Comparison of ENCODE assay signal across 8 mouse cellular contexts in the genomic region with DNA sequence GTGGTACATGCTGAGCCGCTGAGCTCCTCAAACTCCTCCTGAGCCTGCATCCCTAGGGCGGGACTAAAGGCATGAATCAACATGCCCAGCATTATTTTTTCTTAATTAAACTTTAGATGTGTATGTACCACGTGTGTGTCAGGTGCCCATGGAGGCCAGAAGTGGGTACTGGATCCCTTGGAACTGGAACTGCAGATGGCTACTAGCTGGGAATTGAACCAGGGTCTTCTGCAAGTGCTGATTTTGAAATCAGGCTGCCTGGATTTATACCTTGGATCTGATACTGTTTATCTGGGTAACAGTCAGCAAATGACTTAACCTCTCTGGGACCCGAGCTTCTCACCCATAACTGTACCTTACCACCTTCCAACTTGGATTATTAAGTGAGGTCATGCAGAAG. TPM values are rescaled to one million over a fixed set of nuclear protein-coding genes. Genes with fewer than 3 reads are reported as not detected.
DNase-seq lines count a peak whose midpoint lies in the region; ATAC-seq lines count a peak whose summit lies in the region.

No protein-coding gene starts in this region.

- peak overlapping the region; percentile 70 for H3K4me3 ChIP-seq in lung, embryonic 15.5 days
- H3K4me3 ChIP-seq in forebrain, embryonic 11.5 days (ENCODE audit: low read depth, low read length), result peak overlapping the region; percentile 89
- peak overlapping the region; percentile 77 for H3K4me3 ChIP-seq in stomach, embryonic 15.5 days (replicated peaks)

- intact Hi-C loops in gastrocnemius, postnatal 36 days (cut with DNase I), result no loop called here

- H3K36me3 ChIP-seq in lung, embryonic 15.5 days, result peaks cover 27% of the 10 kb centered on the region
- peaks cover 10% of the 10 kb centered on the region; the same call in 1 of the 2 replicates for H3K36me3 ChIP-seq in forebrain, embryonic 11.5 days (ENCODE audit: control insufficient read depth, insufficient read depth, low read length)
- peaks cover 27% of the 10 kb centered on the region for H3K36me3 ChIP-seq in stomach, embryonic 15.5 days

- DNase-seq in lung, postnatal 10 days, result no peak
- no peak for DNase-seq in forebrain, embryonic 11.5 days (ENCODE audit: low spot score)
- DNase-seq in liver, result peak; percentile 16
- no peak for DNase-seq in ovary, postnatal 36 days (ENCODE audit: low spot score)
- DNase-seq in gastrocnemius, postnatal 36 days, result no peak
- no peak for DNase-seq in kidney, adult 8-10 months

- H3K4me2 ChIP-seq in lung, embryonic 15.5 days, result peak overlapping the region; percentile 61
- H3K4me2 ChIP-seq in forebrain, embryonic 11.5 days (ENCODE audit: low read depth, low read length, severe bottlenecking), result peak overlapping the region; percentile 71
- peak overlapping the region; percentile 64 for H3K4me2 ChIP-seq in stomach, embryonic 15.5 days

- WGBS in lung, embryonic 15.5 days, result 54% methylated on average over 4 of the region's 4 CpGs
- WGBS in forebrain, embryonic 11.5 days, result 63% methylated on average over 4 of the region's 4 CpGs
- 42% methylated on average over 4 of the region's 4 CpGs for WGBS in stomach, embryonic 15.5 days

- H3K27ac ChIP-seq in lung, embryonic 15.5 days, result peak overlapping the region; percentile 96; the same call in 1 of the 2 replicates
- H3K27ac ChIP-seq in forebrain, embryonic 11.5 days (ENCODE audit: low read depth, low read length), result peak overlapping the region; percentile 88; the same call in 1 of the 2 replicates
- peak overlapping the region; percentile 99 for H3K27ac ChIP-seq in stomach, embryonic 15.5 days

- H3K4me1 ChIP-seq in lung, embryonic 15.5 days, result peaks cover 32% of the 10 kb centered on the region
- H3K4me1 ChIP-seq in forebrain, embryonic 11.5 days (replicated peaks; ENCODE audit: control insufficient read depth, insufficient read depth, low read length), result peaks cover 12% of the 10 kb centered on the region
- peaks cover 8% of the 10 kb centered on the region; the same call in 1 of the 2 replicates for H3K4me1 ChIP-seq in stomach, embryonic 15.5 days

- H3K9ac ChIP-seq in lung, embryonic 15.5 days, result peak overlapping the region; percentile 77
- H3K9ac ChIP-seq in forebrain, embryonic 11.5 days (ENCODE audit: low read length), result peak overlapping the region; percentile 98
- peak overlapping the region; percentile 88; the same call in 1 of the 2 replicates for H3K9ac ChIP-seq in stomach, embryonic 15.5 days

- no peaks in the 10 kb centered on the region for H3K9me3 ChIP-seq in lung, embryonic 15.5 days
- no peaks in the 10 kb centered on the region for H3K9me3 ChIP-seq in forebrain, embryonic 11.5 days (ENCODE audit: control insufficient read depth, low read length)
- no peaks in the 10 kb centered on the region for H3K9me3 ChIP-seq in stomach, embryonic 15.5 days

- H3K27me3 ChIP-seq in lung, embryonic 15.5 days, result no peaks in the 10 kb centered on the region
- H3K27me3 ChIP-seq in forebrain, embryonic 11.5 days (ENCODE audit: control insufficient read depth, insufficient read depth, low read length), result no peaks in the 10 kb centered on the region
- H3K27me3 ChIP-seq in stomach, embryonic 15.5 days (replicated peaks), result no peaks in the 10 kb centered on the region

- ATAC-seq in lung, embryonic 15.5 days (ENCODE audit: borderline replicate concordance, extremely low read depth, low FRiP score, low TSS enrichment), result no peak
- no peak for ATAC-seq in forebrain, embryonic 11.5 days (replicated peaks; ENCODE audit: low FRiP score)
- no peak for ATAC-seq in stomach, embryonic 15.5 days (ENCODE audit: insufficient read depth, low FRiP score, low read depth)

RNA-seq across cellular contexts. Expression of a gene that starts 1.1 kb away (rescaled TPM):
- polyA plus RNA-seq in lung, embryonic 15.5 days (2015; fragmentation: Nextera tagmentation; extraction: Ambion mirVana), result 87.1 and 89.7 TPM in 2 replicates
- 132 and 143 TPM in 2 replicates for polyA plus RNA-seq in forebrain, embryonic 11.5 days (2014; fragmentation: Nextera tagmentation; extraction: Ambion mirVana)
- 111 and 122 TPM in 2 replicates for polyA plus RNA-seq in stomach, embryonic 15.5 days (2015; fragmentation: Nextera tagmentation; extraction: Ambion mirVana)
- 10 to 100 TPM; 27.9 to 30.0 TPM for total RNA-seq in gastrocnemius, postnatal 36 days (2021)

RNA-seq across cellular contexts. Expression of a gene that starts 13.6 kb away (rescaled TPM):
- polyA plus RNA-seq in lung, embryonic 15.5 days (2015; fragmentation: Nextera tagmentation; extraction: Ambion mirVana), result 85.6 and 86.3 TPM in 2 replicates
- polyA plus RNA-seq in forebrain, embryonic 11.5 days (2014; fragmentation: Nextera tagmentation; extraction: Ambion mirVana), result 79.5 and 89.2 TPM in 2 replicates
- polyA plus RNA-seq in stomach, embryonic 15.5 days (2015; fragmentation: Nextera tagmentation; extraction: Ambion mirVana), result 76.3 and 90.4 TPM in 2 replicates
- total RNA-seq in gastrocnemius, postnatal 36 days (2021), result 10 to 100 TPM; 15.2 to 20.4 TPM

RNA-seq across cellular contexts. Expression of a gene that starts 18.5 kb away (rescaled TPM):
- 2.0 and 2.1 TPM in 2 replicates for polyA plus RNA-seq in lung, embryonic 15.5 days (2015; fragmentation: Nextera tagmentation; extraction: Ambion mirVana)
- polyA plus RNA-seq in forebrain, embryonic 11.5 days (2014; fragmentation: Nextera tagmentation; extraction: Ambion mirVana), result 2.3 and 3.1 TPM in 2 replicates
- polyA plus RNA-seq in stomach, embryonic 15.5 days (2015; fragmentation: Nextera tagmentation; extraction: Ambion mirVana), result 1.4 and 1.7 TPM in 2 replicates
- under 1 TPM in 1 of 2 experiments, not detected in 1; 0.66 TPM for total RNA-seq in gastrocnemius, postnatal 36 days (2021)

RNA-seq across cellular contexts. Expression of a gene that starts 19.2 kb away (rescaled TPM):
- polyA plus RNA-seq in lung, embryonic 15.5 days (2015; fragmentation: Nextera tagmentation; extraction: Ambion mirVana), result 142 and 153 TPM in 2 replicates
- 88.4 and 93.8 TPM in 2 replicates for polyA plus RNA-seq in forebrain, embryonic 11.5 days (2014; fragmentation: Nextera tagmentation; extraction: Ambion mirVana)
- 132 and 134 TPM in 2 replicates for polyA plus RNA-seq in stomach, embryonic 15.5 days (2015; fragmentation: Nextera tagmentation; extraction: Ambion mirVana)
- total RNA-seq in gastrocnemius, postnatal 36 days (2021), result 10 to 100 TPM; 19.0 to 19.9 TPM

RNA-seq across cellular contexts. Expression of a gene that starts 34.9 kb away (rescaled TPM):
- 184 and 198 TPM in 2 replicates for polyA plus RNA-seq in lung, embryonic 15.5 days (2015; fragmentation: Nextera tagmentation; extraction: Ambion mirVana)
- 238 and 247 TPM in 2 replicates for polyA plus RNA-seq in forebrain, embryonic 11.5 days (2014; fragmentation: Nextera tagmentation; extraction: Ambion mirVana)
- polyA plus RNA-seq in stomach, embryonic 15.5 days (2015; fragmentation: Nextera tagmentation; extraction: Ambion mirVana), result 159 and 160 TPM in 2 replicates
- total RNA-seq in gastrocnemius, postnatal 36 days (2021), result 10 to 100 TPM; 24.1 to 32.9 TPM
